ENCODE assay signal across 17 mouse cellular contexts in the genomic region with DNA sequence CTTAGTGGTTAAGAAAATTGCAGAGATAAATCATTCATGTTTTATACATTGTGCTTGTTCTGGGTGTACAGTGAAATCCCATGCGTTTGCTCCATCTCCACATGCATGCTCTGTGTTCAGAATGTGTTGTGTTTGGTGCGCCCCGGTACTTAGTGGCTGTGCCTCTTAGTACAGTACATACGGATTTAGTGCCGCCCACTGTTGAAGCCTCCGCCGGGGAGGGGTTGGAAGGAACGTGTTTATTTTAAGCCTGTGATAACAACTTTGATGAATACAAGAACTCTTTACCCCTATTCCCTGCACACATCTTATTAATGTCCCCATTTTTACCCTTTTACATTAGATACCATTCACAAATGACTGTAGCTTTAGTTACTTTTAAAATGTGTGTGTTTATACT. TPM values are rescaled to one million over a fixed set of nuclear protein-coding genes. Genes with fewer than 3 reads are reported as not detected.
A peak's percentile ranks its signal among the peaks of the same experiment; 100 is the strongest.
DNase-seq lines count a peak whose midpoint lies in the region; ATAC-seq lines count a peak whose summit lies in the region.
"Had no signal": no experiment of that assay in that cellular context is flagged by ENCODE, and none has a peak within 500 bp of the region (broad histone marks: within the 10 kb centered on the region; RNA-seq: fewer than 3 reads in every experiment).

No protein-coding gene starts in this region.

- intact Hi-C loops in heart, postnatal 36 days (cut with DNase I): no loop called here
- intact Hi-C loops in left cerebral cortex, postnatal 25 days (cut with DNase I): loop anchor here (5.0 kb wide), 1 partner anchor 293 kb away; no protein-coding TSS in a partner anchor
- intact Hi-C loops in left cerebral cortex, postnatal 10 days (cut with DNase I): no loop called here

- no peak overlapping the region for H3K27ac ChIP-seq in heart, embryonic 16.5 days (ENCODE audit: low read length)
- H3K27ac ChIP-seq: embryonic facial prominence, embryonic 10.5 days; forebrain, embryonic 15.5 days; limb, embryonic 15.5 days had no signal

- no peaks in the 10 kb centered on the region for H3K36me3 ChIP-seq in heart, embryonic 16.5 days (ENCODE audit: control insufficient read depth, insufficient read depth)
- H3K36me3 ChIP-seq: embryonic facial prominence, embryonic 10.5 days; forebrain, embryonic 15.5 days; G1E had no signal

- peak overlapping the region; percentile 32; the same call in 1 of the 2 replicates for H3K4me2 ChIP-seq in heart, embryonic 16.5 days (ENCODE audit: low read depth, low read length)
- H3K4me2 ChIP-seq: forebrain, embryonic 15.5 days; limb, embryonic 15.5 days had no signal

- no peak overlapping the region for H3K4me3 ChIP-seq in heart, embryonic 16.5 days (ENCODE audit: low read length)
- H3K4me3 ChIP-seq: embryonic facial prominence, embryonic 10.5 days; erythroblast, embryonic 14.5 days; forebrain, embryonic 15.5 days; limb, embryonic 15.5 days had no signal

- H3K27me3 ChIP-seq in heart, embryonic 16.5 days (ENCODE audit: control insufficient read depth, insufficient read depth, low read length): no peaks in the 10 kb centered on the region
- H3K27me3 ChIP-seq: forebrain, embryonic 15.5 days; limb, embryonic 15.5 days had no signal

- H3K9me3 ChIP-seq in heart, embryonic 16.5 days (replicated peaks; ENCODE audit: control insufficient read depth, low read length): no peaks in the 10 kb centered on the region
- H3K9me3 ChIP-seq: embryonic facial prominence, embryonic 10.5 days; forebrain, embryonic 15.5 days; limb, embryonic 15.5 days had no signal

- 0 out of 2 replicates have a peak, but pooled peaks cover 2% of the 10 kb centered on the region for H3K4me1 ChIP-seq in heart, embryonic 16.5 days (ENCODE audit: control insufficient read depth, insufficient read depth, low read length)
- H3K4me1 ChIP-seq: embryonic facial prominence, embryonic 10.5 days; forebrain, embryonic 15.5 days; limb, embryonic 15.5 days had no signal

- DNase-seq in heart, postnatal 36 days: no peak
- peak; percentile 24 to 59 for DNase-seq in left cerebral cortex, postnatal 25 days (ENCODE audit: low spot score in 2 of 2)
- DNase-seq in left cerebral cortex, postnatal 10 days (ENCODE audit: extremely low spot score in 1 of 2, low spot score in 2 of 2): no peak
- DNase-seq in right cerebral cortex, adult 2 months (ENCODE audit: low spot score in 2 of 2): peak; percentile 31 to 38
- no peak for DNase-seq in right cerebral cortex, postnatal 14 days
- no peak for DNase-seq in c-Kit-positive CD71-positive TER-119-positive erythroid progenitor cells, embryonic 14.5 days (ENCODE audit: low spot score)
- DNase-seq: cerebellum, adult 11-12 months; cerebellum, postnatal 36 days; gastrocnemius, postnatal 25 days; liver, postnatal 0 days; thymus, adult 2 months had no signal

- ATAC-seq in heart, embryonic 16.5 days (replicated peaks; ENCODE audit: extremely low read depth, insufficient read depth, low FRiP score): no peak; the same call in 1 of the 2 replicates
- ATAC-seq: forebrain, embryonic 15.5 days; liver, postnatal 0 days had no signal

- 26% methylated on average over 8 of the region's 8 CpGs for WGBS in heart, embryonic 16.5 days

- no peak overlapping the region for H3K9ac ChIP-seq in heart, embryonic 16.5 days (ENCODE audit: low read length)
- H3K9ac ChIP-seq: forebrain, embryonic 15.5 days; limb, embryonic 15.5 days; liver, postnatal 0 days had no signal

RNA-seq across cellular contexts. Expression of a gene that starts 39.1 kb away (rescaled TPM):
- polyA plus RNA-seq in heart, embryonic 16.5 days (2015; fragmentation: Nextera tagmentation; extraction: Ambion mirVana): 6.3 and 10.6 TPM in 2 replicates
- total RNA-seq in heart, postnatal 36 days (2021): 10 to 100 TPM; 10.4 to 14.3 TPM
- 1 to 10 TPM; 5.8 to 9.0 TPM for total RNA-seq in left cerebral cortex, postnatal 25 days (2021)
- total RNA-seq in left cerebral cortex, postnatal 10 days (2021): 10 to 100 TPM in 1 of 2 experiments, 1 to 10 TPM in 1; 8.0 to 10.4 TPM
- polyA plus RNA-seq: erythroblast, embryonic 14.5 days; G1E had no signal

Comparison
In these comparisons a context has a peak if more than half of its experiments do, and no peak if none do; other contexts are left out.
1. DNase-seq: peak in left cerebral cortex, postnatal 25 days (2 of 2) and right cerebral cortex, adult 2 months (2 of 2); none in heart, postnatal 36 days (0 of 2), left cerebral cortex, postnatal 10 days (0 of 2), right cerebral cortex, postnatal 14 days (single experiment) and c-Kit-positive CD71-positive TER-119-positive erythroid progenitor cells, embryonic 14.5 days (single experiment).